Mouse (Mus musculus) embryonic facial prominence, embryonic 12.5 days (tissue): ENCODE measurements at regions not wholly inside any gene's neighbourhood (a gene's known extent, or its start where the extent isn't known, plus 50 kb on each side); places are given as distances from the start of the nearest gene placed in this dataset.

Experiments used
- ATAC-seq: fragments of 200-750 bp; cut with Nextera tagmentation; 2 replicates; pipeline ENCODE4 v1.8.0; 2017; ENCODE audit not compliant: insufficient number of reproducible peaks, insufficient read depth, low FRiP score, low TSS enrichment
- H3K27ac ChIP-seq: fragments of 300-500 bp; sonication (generic); 2 replicates; pipeline ENCODE4 v1.5.1; 2016; ENCODE audit warnings: mild to moderate bottlenecking
- H3K27me3 ChIP-seq: fragments of 300-500 bp; sonication (generic); 2 replicates; pipeline ENCODE4 v1.6.1; 2016; ENCODE audit warnings: mild to moderate bottlenecking, moderate library complexity
- H3K36me3 ChIP-seq: fragments of 300-500 bp; sonication (generic); 2 replicates; pipeline ENCODE4 v1.6.1; 2016; ENCODE audit warnings: mild to moderate bottlenecking
- H3K4me1 ChIP-seq: fragments of 300-500 bp; sonication (generic); 2 replicates; pipeline ENCODE4 v1.6.1; 2016
- H3K4me2 ChIP-seq: fragments of 300-500 bp; sonication (generic); replicated peaks from 2 replicates; pipeline ENCODE4 v1.6.1; 2016; ENCODE audit warnings: mild to moderate bottlenecking, moderate library complexity
- H3K4me3 ChIP-seq: fragments of 300-500 bp; sonication (generic); 2 replicates; pipeline ENCODE4 v1.5.1; 2016; ENCODE audit warnings: mild to moderate bottlenecking
- H3K9ac ChIP-seq: fragments of 300-500 bp; sonication (generic); 2 replicates; pipeline ENCODE4 v1.6.1; 2016; ENCODE audit warnings: mild to moderate bottlenecking, moderate library complexity
- H3K9me3 ChIP-seq: fragments of 300-500 bp; sonication (generic); 2 replicates; pipeline ENCODE4 v1.6.1; 2016; ENCODE audit warnings: mild to moderate bottlenecking, moderate library complexity
- WGBS: fragments of 180-500 bp; shearing (Covaris S2); methylation state at CpG from one replicate; pipeline ENCODE4 v1.1.7; 2016; 5-methylcytosine and 5-hydroxymethylcytosine counted together

DNA sequence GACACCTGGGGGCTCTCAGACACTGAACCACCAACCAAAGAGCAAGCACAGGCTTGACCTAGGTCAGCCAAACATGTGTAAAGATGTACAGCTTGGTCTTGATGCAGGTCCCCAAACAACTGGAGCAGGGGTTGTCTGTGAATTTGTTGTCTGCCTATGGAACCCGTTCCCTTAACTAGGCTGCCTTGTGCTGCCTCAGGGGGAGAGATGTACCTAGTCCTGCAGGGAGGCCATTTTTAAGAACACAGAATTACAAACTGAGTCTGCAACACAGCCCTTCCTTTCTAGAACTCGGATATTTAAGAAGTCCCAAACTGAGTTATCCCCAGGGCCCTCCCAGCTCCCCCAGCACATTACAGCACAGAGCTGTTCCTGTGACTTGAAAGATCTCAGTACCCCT, 57.5 kb upstream of the Lama4 start:
- 75% methylated on average over 2 of the region's 2 CpGs for WGBS
- Histone ChIP-seq H3K4me2 (no peak overlapping the region), H3K27ac (0 out of 2 replicates have a peak overlapping the region, but pooled peaks have one; percentile 43), H3K9me3 (no peaks in the 10 kb centered on the region), H3K9ac (no peak overlapping the region), H3K36me3 (no peaks in the 10 kb centered on the region), H3K4me3 (no peak overlapping the region), H3K4me1 (peaks cover 3% of the 10 kb centered on the region; the same call in 1 of the 2 replicates), H3K27me3 (no peaks in the 10 kb centered on the region)
- ATAC-seq: no peak

DNA sequence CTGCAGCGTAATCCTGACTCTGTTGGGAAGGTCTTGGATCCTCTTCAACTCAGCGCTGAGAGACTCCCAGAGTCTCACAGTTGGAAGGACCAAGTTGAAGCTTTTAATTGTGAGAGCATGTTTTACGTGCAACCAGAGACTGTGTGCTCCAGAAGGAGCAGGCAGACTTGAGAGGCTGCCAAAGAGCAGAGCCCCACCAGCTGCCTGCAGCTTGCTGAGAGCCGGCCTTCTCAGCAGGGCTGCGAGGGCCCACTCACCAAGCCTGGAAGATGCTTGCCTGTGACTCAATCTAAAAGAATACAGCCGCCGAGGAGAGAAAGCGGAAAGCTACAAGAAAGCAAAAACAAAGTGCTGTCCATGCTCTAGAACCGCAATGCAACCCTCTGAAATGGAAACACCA, 57.0 kb upstream of the Lama4 start:
- peaks cover 7% of the 10 kb centered on the region; the same call in 1 of the 2 replicates for H3K4me1 ChIP-seq
- no peak overlapping the region for H3K9ac ChIP-seq
- no peaks in the 10 kb centered on the region for H3K36me3 ChIP-seq
- 0 out of 2 replicates have a peak, but pooled peaks have one; percentile 47 for ATAC-seq
- H3K4me3 ChIP-seq: no peak overlapping the region
- H3K9me3 ChIP-seq: no peaks in the 10 kb centered on the region
- 56% methylated on average over 9 of the region's 9 CpGs for WGBS
- H3K4me2 ChIP-seq: no peak overlapping the region
- H3K27me3 ChIP-seq: no peaks in the 10 kb centered on the region
- H3K27ac ChIP-seq: 0 out of 2 replicates have a peak overlapping the region, but pooled peaks have one; percentile 43

DNA sequence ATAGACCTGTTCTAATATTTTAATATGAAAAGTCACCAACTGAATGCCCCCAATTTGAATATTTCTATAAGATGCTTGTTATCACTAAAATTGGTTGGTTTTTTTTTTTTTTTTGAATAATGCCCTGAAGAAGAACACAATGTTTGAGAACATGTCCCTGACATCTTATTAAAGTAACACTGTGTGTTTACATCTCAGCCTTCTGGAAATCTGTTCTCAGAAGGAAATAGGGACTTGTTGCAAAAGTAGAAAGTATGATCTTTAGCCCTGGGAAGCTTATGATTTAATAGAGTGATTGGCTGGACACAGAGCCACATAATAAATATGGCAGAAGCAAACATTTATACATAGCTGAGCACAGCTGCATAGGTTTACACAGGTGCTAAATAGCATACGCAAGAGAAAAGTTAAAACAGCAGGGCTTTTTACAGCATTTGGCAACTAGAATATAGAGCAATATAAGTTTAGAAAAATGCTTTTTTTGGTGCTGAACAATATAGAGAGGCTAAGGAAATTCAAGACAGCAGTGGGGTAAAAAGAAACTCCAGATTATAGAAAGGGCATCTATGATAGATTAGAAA, 56.1 kb upstream of the Lama4 start:
- Histone ChIP-seq H3K27me3 (no peaks in the 10 kb centered on the region), H3K4me1 (peaks cover 7% of the 10 kb centered on the region; the same call in 1 of the 2 replicates), H3K4me2 (no peak overlapping the region), H3K36me3 (no peaks in the 10 kb centered on the region), H3K4me3 (no peak overlapping the region), H3K9me3 (no peaks in the 10 kb centered on the region), H3K27ac (no peak overlapping the region), H3K9ac (no peak overlapping the region)
- 89% methylated on average over 1 of the region's 1 CpGs for WGBS
- ATAC-seq: no peak

DNA sequence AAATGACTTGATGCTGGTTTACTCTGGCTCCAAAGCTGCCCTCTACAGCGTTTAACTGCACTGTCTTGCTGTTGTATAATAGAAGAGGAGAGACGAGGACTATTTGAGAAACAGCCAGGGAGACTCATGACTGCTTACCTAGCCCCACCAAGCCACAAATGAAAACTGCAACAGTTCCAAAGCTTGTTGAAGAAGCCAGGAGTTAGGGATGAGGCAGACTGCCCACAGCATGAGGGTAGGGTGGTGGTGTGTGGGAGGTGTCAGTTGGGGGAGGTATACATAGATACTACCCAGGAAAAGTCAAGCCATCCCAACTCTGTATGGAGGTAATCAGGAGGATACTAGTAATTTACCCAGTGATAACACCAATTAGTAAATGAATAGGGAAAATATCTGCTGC, 55.5 kb upstream of the Lama4 start:
- no peak overlapping the region for H3K27ac ChIP-seq
- no peak overlapping the region for H3K9ac ChIP-seq
- H3K27me3 ChIP-seq: no peaks in the 10 kb centered on the region
- WGBS: 74% methylated on average over 2 of the region's 2 CpGs
- H3K9me3 ChIP-seq: no peaks in the 10 kb centered on the region
- no peaks in the 10 kb centered on the region for H3K36me3 ChIP-seq
- peaks cover 7% of the 10 kb centered on the region; the same call in 1 of the 2 replicates for H3K4me1 ChIP-seq
- H3K4me3 ChIP-seq: no peak overlapping the region
- H3K4me2 ChIP-seq: no peak overlapping the region
- ATAC-seq: no peak

DNA sequence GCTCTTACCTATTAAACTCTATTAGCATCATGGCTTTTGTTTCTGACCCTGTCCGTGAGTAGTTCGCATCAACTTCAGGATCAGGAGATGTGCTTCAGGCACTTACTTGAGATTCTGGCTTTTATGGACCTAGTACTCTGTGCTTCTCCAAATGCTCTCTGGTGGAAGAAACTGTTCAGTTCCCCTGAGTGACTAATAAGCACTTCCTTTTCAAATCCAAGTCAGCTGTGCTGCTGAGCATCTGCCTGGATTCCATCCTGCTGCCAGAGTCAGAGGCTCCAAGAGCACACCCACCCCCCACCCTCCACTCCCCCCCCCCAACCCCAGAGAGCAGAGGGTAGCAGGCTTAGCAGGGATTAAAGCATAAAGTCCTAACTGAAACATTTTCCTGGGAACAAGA, 52.3 kb upstream of the Lama4 start:
- 46% methylated on average over 2 of the region's 2 CpGs for WGBS
- Histone ChIP-seq H3K9me3 (no peaks in the 10 kb centered on the region), H3K4me3 (no peak overlapping the region), H3K9ac (no peak overlapping the region), H3K4me2 (no peak overlapping the region), H3K27ac (no peak overlapping the region), H3K27me3 (no peaks in the 10 kb centered on the region), H3K36me3 (no peaks in the 10 kb centered on the region), H3K4me1 (peaks cover 7% of the 10 kb centered on the region; the same call in 1 of the 2 replicates)
- ATAC-seq: no peak
